Mouse (Mus musculus): ENCODE results near the gene Creb5. TPM values are rescaled to one million over a fixed set of nuclear protein-coding genes. Genes with fewer than 3 reads are reported as not detected.
"Not testable (repeated sequence)": the region's sequence is repeated elsewhere in the genome, so short reads cannot be mapped to it uniquely, and the experiment has no call there.

Creb5 gene
- polyA plus RNA-seq, 1 experiment from 2014 or later = 3.5 TPM

- not testable (repeated sequence) for H3K9me3 ChIP-seq (ENCODE audit: low read length); H3K4me2 ChIP-seq (replicated peaks; ENCODE audit: low read depth, low read length); H3K36me3 ChIP-seq (ENCODE audit: insufficient read depth, low read length); H3K4me1 ChIP-seq (ENCODE audit: insufficient read depth, low read length); H3K4me3 ChIP-seq (ENCODE audit: low read length); H3K9ac ChIP-seq (replicated peaks; ENCODE audit: low read length); H3K27ac ChIP-seq (ENCODE audit: low read length); ATAC-seq (ENCODE audit: low FRiP score, low TSS enrichment); H3K27me3 ChIP-seq (ENCODE audit: insufficient read depth, low read length)
- 95% methylated on average over 6 of the region's 7 CpGs for WGBS
Measured at GRCm38 (mm10) chr6:53402551-53402950, 115.5 kb downstream of the Creb5 start.

- ATAC-seq (ENCODE audit: low FRiP score, low TSS enrichment) = no peak
- H3K36me3 ChIP-seq (ENCODE audit: insufficient read depth, low read length) = no peaks in the 10 kb centered on the region
- no peak overlapping the region for H3K27ac ChIP-seq (ENCODE audit: low read length)
- H3K9me3 ChIP-seq (ENCODE audit: low read length) = no peaks in the 10 kb centered on the region
- no peaks in the 10 kb centered on the region for H3K27me3 ChIP-seq (ENCODE audit: insufficient read depth, low read length)
- H3K4me1 ChIP-seq (ENCODE audit: insufficient read depth, low read length) = 0 out of 2 replicates have a peak, but pooled peaks cover 3% of the 10 kb centered on the region
- no peak overlapping the region for H3K4me2 ChIP-seq (replicated peaks; ENCODE audit: low read depth, low read length)
- 92% methylated on average over 6 of the region's 6 CpGs for WGBS
- no peak overlapping the region for H3K4me3 ChIP-seq (ENCODE audit: low read length)
- no peak overlapping the region for H3K9ac ChIP-seq (replicated peaks; ENCODE audit: low read length)
Measured at GRCm38 (mm10) chr6:53409183-53409582, 122.1 kb downstream of the Creb5 start.

- ATAC-seq (ENCODE audit: low FRiP score, low TSS enrichment) = no peak
- H3K9ac ChIP-seq (replicated peaks; ENCODE audit: low read length) = no peak overlapping the region
- H3K27me3 ChIP-seq (ENCODE audit: insufficient read depth, low read length) = no peaks in the 10 kb centered on the region
- WGBS = 24% methylated on average over 3 of the region's 3 CpGs
- H3K9me3 ChIP-seq (ENCODE audit: low read length) = no peaks in the 10 kb centered on the region
- no peaks in the 10 kb centered on the region for H3K4me1 ChIP-seq (ENCODE audit: insufficient read depth, low read length)
- no peak overlapping the region for H3K27ac ChIP-seq (ENCODE audit: low read length)
- no peak overlapping the region for H3K4me2 ChIP-seq (replicated peaks; ENCODE audit: low read depth, low read length)
- no peak overlapping the region for H3K4me3 ChIP-seq (ENCODE audit: low read length)
- H3K36me3 ChIP-seq (ENCODE audit: insufficient read depth, low read length) = no peaks in the 10 kb centered on the region
Measured at GRCm38 (mm10) chr6:53421345-53421744, 134.3 kb downstream of the Creb5 start.

GRCm38 (mm10) chr6:53429368-53429767 is 142.3 kb downstream of the Creb5 start:
- Histone ChIP-seq H3K9ac (replicated peaks; ENCODE audit: low read length) (no peak overlapping the region), H3K27me3 (ENCODE audit: insufficient read depth, low read length) (no peaks in the 10 kb centered on the region), H3K36me3 (ENCODE audit: insufficient read depth, low read length) (no peaks in the 10 kb centered on the region), H3K4me2 (replicated peaks; ENCODE audit: low read depth, low read length) (no peak overlapping the region), H3K4me1 (ENCODE audit: insufficient read depth, low read length) (peaks cover 3% of the 10 kb centered on the region; the same call in 1 of the 2 replicates), H3K9me3 (ENCODE audit: low read length) (no peaks in the 10 kb centered on the region), H3K27ac (ENCODE audit: low read length) (no peak overlapping the region), H3K4me3 (ENCODE audit: low read length) (no peak overlapping the region)
- 60% methylated on average over 7 of the region's 7 CpGs for WGBS
- ATAC-seq (ENCODE audit: low FRiP score, low TSS enrichment) = no peak

- H3K9me3 ChIP-seq (ENCODE audit: low read length) = no peaks in the 10 kb centered on the region
- H3K9ac ChIP-seq (replicated peaks; ENCODE audit: low read length) = no peak overlapping the region
- H3K4me1 ChIP-seq (ENCODE audit: insufficient read depth, low read length) = peaks cover 3% of the 10 kb centered on the region; the same call in 1 of the 2 replicates
- no peak overlapping the region for H3K27ac ChIP-seq (ENCODE audit: low read length)
- no peak for ATAC-seq (ENCODE audit: low FRiP score, low TSS enrichment)
- no peak overlapping the region for H3K4me2 ChIP-seq (replicated peaks; ENCODE audit: low read depth, low read length)
- no peaks in the 10 kb centered on the region for H3K27me3 ChIP-seq (ENCODE audit: insufficient read depth, low read length)
- H3K4me3 ChIP-seq (ENCODE audit: low read length) = no peak overlapping the region
- H3K36me3 ChIP-seq (ENCODE audit: insufficient read depth, low read length) = no peaks in the 10 kb centered on the region
- WGBS = 41% methylated on average over 4 of the region's 4 CpGs
Measured at GRCm38 (mm10) chr6:53429891-53430290, 142.8 kb downstream of the Creb5 start.

- no peak overlapping the region for H3K9ac ChIP-seq (replicated peaks; ENCODE audit: low read length)
- H3K27me3 ChIP-seq (ENCODE audit: insufficient read depth, low read length) = no peaks in the 10 kb centered on the region
- H3K36me3 ChIP-seq (ENCODE audit: insufficient read depth, low read length) = no peaks in the 10 kb centered on the region
- H3K4me3 ChIP-seq (ENCODE audit: low read length) = no peak overlapping the region
- no peak for ATAC-seq (ENCODE audit: low FRiP score, low TSS enrichment)
- no peak overlapping the region for H3K4me2 ChIP-seq (replicated peaks; ENCODE audit: low read depth, low read length)
- no peaks in the 10 kb centered on the region for H3K9me3 ChIP-seq (ENCODE audit: low read length)
- no peak overlapping the region for H3K27ac ChIP-seq (ENCODE audit: low read length)
- WGBS = 89% methylated on average over 11 of the region's 11 CpGs
- H3K4me1 ChIP-seq (ENCODE audit: insufficient read depth, low read length) = peaks cover 22% of the 10 kb centered on the region
Measured at GRCm38 (mm10) chr6:53445862-53446460, 158.9 kb downstream of the Creb5 start.

GRCm38 (mm10) chr6:53447479-53447878 is 160.4 kb downstream of the Creb5 start:
- no peak for ATAC-seq (ENCODE audit: low FRiP score, low TSS enrichment)
- H3K9ac ChIP-seq (replicated peaks; ENCODE audit: low read length) = no peak overlapping the region
- H3K4me3 ChIP-seq (ENCODE audit: low read length) = no peak overlapping the region
- H3K4me2 ChIP-seq (replicated peaks; ENCODE audit: low read depth, low read length) = no peak overlapping the region
- H3K9me3 ChIP-seq (ENCODE audit: low read length) = no peaks in the 10 kb centered on the region
- WGBS = 92% methylated on average over 9 of the region's 9 CpGs
- no peaks in the 10 kb centered on the region for H3K36me3 ChIP-seq (ENCODE audit: insufficient read depth, low read length)
- no peak overlapping the region for H3K27ac ChIP-seq (ENCODE audit: low read length)
- peaks cover 36% of the 10 kb centered on the region for H3K4me1 ChIP-seq (ENCODE audit: insufficient read depth, low read length)
- no peaks in the 10 kb centered on the region; the same call in 1 of the 2 replicates for H3K27me3 ChIP-seq (ENCODE audit: insufficient read depth, low read length)

GRCm38 (mm10) chr6:53448317-53448870 is 161.3 kb downstream of the Creb5 start:
- Histone ChIP-seq H3K4me1 (ENCODE audit: insufficient read depth, low read length) (peaks cover 39% of the 10 kb centered on the region), H3K36me3 (ENCODE audit: insufficient read depth, low read length) (no peaks in the 10 kb centered on the region), H3K27ac (ENCODE audit: low read length) (no peak overlapping the region), H3K4me2 (replicated peaks; ENCODE audit: low read depth, low read length) (no peak overlapping the region), H3K27me3 (ENCODE audit: insufficient read depth, low read length) (no peaks in the 10 kb centered on the region; the same call in 1 of the 2 replicates), H3K4me3 (ENCODE audit: low read length) (no peak overlapping the region), H3K9me3 (ENCODE audit: low read length) (no peaks in the 10 kb centered on the region), H3K9ac (replicated peaks; ENCODE audit: low read length) (no peak overlapping the region)
- no peak for ATAC-seq (ENCODE audit: low FRiP score, low TSS enrichment)
- 83% methylated on average over 9 of the region's 9 CpGs for WGBS

GRCm38 (mm10) chr6:53449437-53450173 is 162.5 kb downstream of the Creb5 start:
- Histone ChIP-seq H3K9me3 (ENCODE audit: low read length) (no peaks in the 10 kb centered on the region), H3K4me3 (ENCODE audit: low read length) (no peak overlapping the region), H3K27ac (ENCODE audit: low read length) (no peak overlapping the region), H3K36me3 (ENCODE audit: insufficient read depth, low read length) (no peaks in the 10 kb centered on the region), H3K4me2 (replicated peaks; ENCODE audit: low read depth, low read length) (peak overlapping the region; percentile 10; the same call in 1 of the 2 replicates), H3K27me3 (ENCODE audit: insufficient read depth, low read length) (no peaks in the 10 kb centered on the region; the same call in 1 of the 2 replicates), H3K9ac (replicated peaks; ENCODE audit: low read length) (no peak overlapping the region), H3K4me1 (ENCODE audit: insufficient read depth, low read length) (peaks cover 39% of the 10 kb centered on the region)
- peak; percentile 64; the same call in 1 of the 2 replicates for ATAC-seq (ENCODE audit: low FRiP score, low TSS enrichment)
- WGBS = 38% methylated on average over 9 of the region's 9 CpGs

- peaks cover 39% of the 10 kb centered on the region for H3K4me1 ChIP-seq (ENCODE audit: insufficient read depth, low read length)
- H3K4me2 ChIP-seq (replicated peaks; ENCODE audit: low read depth, low read length) = no peak overlapping the region
- H3K36me3 ChIP-seq (ENCODE audit: insufficient read depth, low read length) = no peaks in the 10 kb centered on the region
- no peak overlapping the region for H3K9ac ChIP-seq (replicated peaks; ENCODE audit: low read length)
- no peak overlapping the region for H3K4me3 ChIP-seq (ENCODE audit: low read length)
- no peaks in the 10 kb centered on the region for H3K9me3 ChIP-seq (ENCODE audit: low read length)
- no peak for ATAC-seq (ENCODE audit: low FRiP score, low TSS enrichment)
- H3K27ac ChIP-seq (ENCODE audit: low read length) = no peak overlapping the region
- H3K27me3 ChIP-seq (ENCODE audit: insufficient read depth, low read length) = no peaks in the 10 kb centered on the region; the same call in 1 of the 2 replicates
- 21% methylated on average over 3 of the region's 3 CpGs for WGBS
Measured at GRCm38 (mm10) chr6:53450494-53450893, 163.4 kb downstream of the Creb5 start.

All from kidney, embryonic 16.5 days (tissue).